Mouse (Mus musculus) CH12.LX (cell line): ENCODE results near the gene Slc6a12. TPM values are rescaled to one million over a fixed set of nuclear protein-coding genes. Genes with fewer than 3 reads are reported as not detected.

Source experiments
- DNase-seq: peaks from one replicate; pipeline ENCODE4 v3.0.0-alpha.2; 2013; ENCODE audit errors: extremely low read depth
- H3K27ac ChIP-seq: 2 replicates; pipeline ENCODE4 v1.5.1; 2012; ENCODE audit warnings: low read depth, mild to moderate bottlenecking, control low read depth, moderate library complexity; ENCODE audit not compliant: insufficient read depth
- H3K27me3 ChIP-seq: replicated peaks from 2 replicates; pipeline ENCODE3; 2012; ENCODE audit warnings: inconsistent platforms
- H3K36me3 ChIP-seq, 2 experiments: replicated peaks in 1 of 2; 2 replicates each; pipeline versions ENCODE3 to v1.6.1; 2012; ENCODE audit warnings: inconsistent platforms in 1 of 2, low read length in 1 of 2, mild to moderate bottlenecking in 1 of 2, mixed read lengths in 1 of 2, moderate library complexity in 1 of 2; ENCODE audit not compliant: control insufficient read depth in 1 of 2, insufficient read depth in 1 of 2
- H3K4me1 ChIP-seq, 2 experiments: 2 replicates each; pipeline ENCODE4 v1.6.1; 2012; ENCODE audit warnings: inconsistent platforms in 1 of 2, moderate library complexity in 1 of 2; ENCODE audit not compliant: insufficient read depth in 2 of 2, control insufficient read depth in 1 of 2
- H3K4me2 ChIP-seq: 2 replicates; pipeline ENCODE4 v1.6.1; 2012; ENCODE audit warnings: low read depth, mild to moderate bottlenecking, control low read depth; ENCODE audit not compliant: poor library complexity, insufficient read depth, severe bottlenecking
- H3K4me3 ChIP-seq, 3 experiments: fragments of 150-350 bp in 1 of 3; sonication (generic) in 1 of 3; replicated peaks in 1 of 3; 2 replicates each; pipeline versions ENCODE3 to v1.5.1; 2011 to 2012; ENCODE audit warnings: low read depth in 2 of 3, low read length in 2 of 3, mild to moderate bottlenecking in 2 of 3, moderate library complexity in 2 of 3, control low read depth in 1 of 3, improper control_type of control experiment in 1 of 3, inconsistent platforms in 1 of 3, mixed read lengths in 1 of 3; ENCODE audit not compliant: poor library complexity in 1 of 3
- H3K79me2 ChIP-seq: replicated peaks from 2 replicates; pipeline ENCODE4 v1.6.1; 2012; ENCODE audit warnings: mild to moderate bottlenecking, moderate library complexity; ENCODE audit not compliant: control insufficient read depth, poor library complexity, insufficient read depth, severe bottlenecking; ENCODE audit errors: extremely low read depth
- H3K9ac ChIP-seq: 2 replicates; pipeline ENCODE4 v1.6.1; 2012; ENCODE audit warnings: low read depth, mild to moderate bottlenecking, control low read depth, moderate library complexity; ENCODE audit not compliant: insufficient read depth
- H3K9me3 ChIP-seq: replicated peaks from 2 replicates; pipeline ENCODE3; 2012; ENCODE audit warnings: low read length, inconsistent platforms, mixed read lengths
- BHLHE40 ChIP-seq: IDR thresholded peaks from 2 replicates; pipeline ENCODE4 v1.6.1; 2011; ENCODE audit warnings: mild to moderate bottlenecking, low read depth, low read length, improper control_type of control experiment
- CTCF ChIP-seq, 2 experiments: IDR thresholded peaks in 1 of 2; conservative IDR thresholded peaks in 1 of 2; 2 replicates each; pipeline ENCODE4 v1.5.1; 2011 to 2012; ENCODE audit warnings: low read depth in 2 of 2, low read length in 2 of 2, improper control_type of control experiment in 1 of 2, inconsistent platforms in 1 of 2, mild to moderate bottlenecking in 1 of 2, moderate library complexity in 1 of 2
- E2F4 ChIP-seq: IDR thresholded peaks from 2 replicates; pipeline ENCODE4 v1.6.1; 2011; ENCODE audit warnings: low read depth, low read length, improper control_type of control experiment; ENCODE audit not compliant: insufficient replicate concordance
- EP300 ChIP-seq: IDR thresholded peaks from 2 replicates; pipeline ENCODE4 v1.6.1; 2011; ENCODE audit warnings: low read length, improper control_type of control experiment
- ETS1 ChIP-seq: conservative IDR thresholded peaks from 2 replicates; pipeline ENCODE4 v1.6.1; 2012; ENCODE audit warnings: low read depth, mild to moderate bottlenecking, inconsistent platforms, low read length, improper control_type of control experiment, moderate library complexity
- HCFC1 ChIP-seq: IDR thresholded peaks from 2 replicates; pipeline ENCODE4 v1.6.1; 2012; ENCODE audit warnings: low read depth, mild to moderate bottlenecking, inconsistent platforms, low read length, improper control_type of control experiment
- IRF4 ChIP-seq: IDR thresholded peaks from 2 replicates; pipeline ENCODE4 v1.6.1; 2014; ENCODE audit warnings: low read depth, mild to moderate bottlenecking, inconsistent platforms, low read length, improper control_type of control experiment
- KAT2A ChIP-seq: IDR thresholded peaks from 2 replicates; pipeline ENCODE4 v1.6.1; 2012; ENCODE audit warnings: low read length, improper control_type of control experiment, inconsistent platforms; ENCODE audit not compliant: insufficient replicate concordance
- MAFK ChIP-seq: IDR thresholded peaks from 2 replicates; pipeline ENCODE4 v1.6.1; 2011; ENCODE audit warnings: low read length, improper control_type of control experiment; ENCODE audit not compliant: insufficient replicate concordance
- MAZ ChIP-seq: IDR thresholded peaks from 2 replicates; pipeline ENCODE4 v1.6.1; 2012; ENCODE audit warnings: low read depth, mild to moderate bottlenecking, inconsistent platforms, low read length, improper control_type of control experiment, moderate library complexity
- MXI1 ChIP-seq: IDR thresholded peaks from 2 replicates; pipeline ENCODE4 v1.6.1; 2011; ENCODE audit warnings: mild to moderate bottlenecking, low read depth, low read length, improper control_type of control experiment
- NELFE ChIP-seq: IDR thresholded peaks from 2 replicates; pipeline ENCODE4 v1.6.1; 2011; ENCODE audit warnings: low read depth, low read length, improper control_type of control experiment
- PAX5 ChIP-seq: IDR thresholded peaks from 2 replicates; pipeline ENCODE4 v1.6.1; 2012; ENCODE audit warnings: low read length, inconsistent platforms, mixed read lengths
- RAD21 ChIP-seq: IDR thresholded peaks from 2 replicates; pipeline ENCODE4 v1.6.1; 2011; ENCODE audit warnings: low read depth, mild to moderate bottlenecking, low read length, improper control_type of control experiment, moderate library complexity
- RCOR1 ChIP-seq: conservative IDR thresholded peaks from 2 replicates; pipeline ENCODE4 v1.6.1; 2012; ENCODE audit warnings: low read depth, mild to moderate bottlenecking, inconsistent platforms, low read length, improper control_type of control experiment
- USF2 ChIP-seq: conservative IDR thresholded peaks from 2 replicates; pipeline ENCODE4 v1.6.1; 2011; ENCODE audit warnings: low read depth, low read length, improper control_type of control experiment
- ZC3H11A ChIP-seq: IDR thresholded peaks from 2 replicates; pipeline ENCODE4 v1.6.1; 2012; ENCODE audit warnings: low read depth, mild to moderate bottlenecking, inconsistent platforms, low read length, improper control_type of control experiment
- ZKSCAN1 ChIP-seq: IDR thresholded peaks from 2 replicates; pipeline ENCODE4 v1.6.1; 2012; ENCODE audit warnings: low read depth, inconsistent platforms, low read length, improper control_type of control experiment, borderline replicate concordance
- ZMIZ1 ChIP-seq: IDR thresholded peaks from 2 replicates; pipeline ENCODE4 v1.6.1; 2012; ENCODE audit warnings: low read depth, mild to moderate bottlenecking, inconsistent platforms, low read length, improper control_type of control experiment
- dilution Hi-C: fragments of 300-500 bp; cut with MboI; formaldehyde crosslinking; loops from 2 replicates; pipeline ENCODE4 v1.14.3; 2020; ENCODE audit warnings: low sequenced_read_pairs; ENCODE audit not compliant: extremely low pct_unique_long_range_greater_than_20kb, extremely low pct_ligation_motif_present
- in situ Hi-C: fragments of 300-500 bp; cut with MboI; formaldehyde crosslinking; loops from 3 replicates; pipeline ENCODE4 v1.14.3; 2019; ENCODE audit warnings: low sequenced_read_pairs, low pct_ligation_motif_present, low pct_unique_long_range_greater_than_20kb, mixed read lengths
- polyA plus RNA-seq: library from polyadenylated mRNA; unstranded; fragments of >175 nt; gene quantifications from 2 replicates; pipeline ENCODE4 v1.2.1, GENCODE M21; 2012; ENCODE audit warnings: low read depth; ENCODE audit not compliant: insufficient read length
- total RNA-seq, 2 experiments: library from RNA; depleted of rRNA; stranded (reverse); fragments of 300-350 nt in 1 of 2; fragments of >200 nt in 1 of 2; gene quantifications; 2 replicates each; pipeline ENCODE4 v1.2.3; 2012 to 2014

The Slc6a12 gene
- total and polyA plus RNA-seq, 3 experiments: 0.55 to 2.5 (median 2.5) TPM

DNA sequence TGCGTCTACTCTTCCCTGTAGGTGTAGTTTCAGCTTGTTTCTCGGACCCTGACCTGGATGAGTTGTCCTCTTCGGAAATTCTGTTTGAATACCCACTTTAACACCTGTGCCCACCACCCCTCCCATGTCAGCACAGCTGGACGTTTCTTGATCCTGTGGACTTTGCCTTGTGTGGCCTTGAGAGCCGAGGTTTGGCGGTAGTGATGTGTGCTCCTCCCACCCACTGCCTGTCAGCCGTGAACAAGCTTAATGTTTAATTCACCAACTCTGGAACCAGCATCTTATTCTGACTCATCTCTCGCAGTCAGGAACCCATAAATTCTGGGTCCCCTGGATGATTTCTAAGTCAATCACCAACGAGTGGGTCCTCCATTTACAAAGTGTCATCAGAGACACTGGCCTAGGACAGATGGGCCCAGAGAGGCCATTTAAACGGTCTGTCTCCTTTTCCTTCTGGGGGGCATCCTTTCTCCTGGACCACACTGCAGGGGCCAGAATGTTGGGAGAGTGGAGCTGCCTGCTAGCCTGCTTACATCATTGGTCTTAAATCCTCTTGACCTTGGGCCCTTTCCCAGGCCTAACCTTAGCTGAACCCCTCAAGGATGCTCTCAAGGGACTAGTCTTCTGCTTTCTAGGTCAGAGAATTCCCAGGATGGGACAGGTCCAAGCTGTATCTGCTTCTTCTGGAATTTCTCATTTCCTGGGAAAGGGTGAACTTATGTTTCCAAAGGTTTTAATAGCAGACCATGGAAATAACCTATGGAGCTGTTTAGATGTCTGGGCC lies 28.5 kb downstream of the Slc6a12 start (continued):
- TF ChIP-seq RCOR1 (no peak), KAT2A (no peak), PAX5 (no peak), BHLHE40 (no peak), ZC3H11A (no peak)

DNA sequence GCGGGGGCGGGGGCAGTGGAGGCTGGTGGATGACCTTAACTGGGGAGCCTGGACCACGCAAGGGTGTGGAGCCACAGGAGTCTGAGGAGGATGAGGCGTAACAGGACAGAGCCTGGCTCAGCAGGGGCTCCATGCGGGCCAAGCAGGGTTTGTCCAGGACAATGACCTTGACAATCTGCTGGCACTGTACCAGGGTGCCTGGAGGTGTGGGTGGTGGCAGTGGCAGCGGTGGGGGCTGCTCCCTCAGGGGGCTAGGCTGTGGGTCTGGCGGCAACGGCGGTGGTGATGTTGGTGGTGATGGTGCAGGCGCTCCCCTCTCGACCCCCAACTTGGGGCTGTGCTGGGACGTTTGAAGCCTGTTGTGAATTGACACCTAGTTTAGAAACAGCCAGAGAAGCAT lies 33.3 kb downstream of the Slc6a12 start:
- H3K4me2 ChIP-seq: no peak overlapping the region
- H3K9me3 ChIP-seq: no peaks in the 10 kb centered on the region
- in situ Hi-C loops (no loop called here), dilution Hi-C loops (no loop called here)
- TF ChIP-seq IRF4: no peak
- no peak for TF ChIP-seq ZKSCAN1
- H3K4me3 ChIP-seq: no peak overlapping the region
- H3K36me3 ChIP-seq: no peaks in the 10 kb centered on the region
- H3K79me2 ChIP-seq: no peaks in the 10 kb centered on the region
- no peak overlapping the region for H3K9ac ChIP-seq
- peaks cover 0 to 7% of the 10 kb centered on the region in 2 experiments; a peak in 2 of 4 replicates for H3K4me1 ChIP-seq
- no peak overlapping the region for H3K27ac ChIP-seq
- no peak for DNase-seq
- H3K27me3 ChIP-seq: peaks cover 55% of the 10 kb centered on the region

DNA sequence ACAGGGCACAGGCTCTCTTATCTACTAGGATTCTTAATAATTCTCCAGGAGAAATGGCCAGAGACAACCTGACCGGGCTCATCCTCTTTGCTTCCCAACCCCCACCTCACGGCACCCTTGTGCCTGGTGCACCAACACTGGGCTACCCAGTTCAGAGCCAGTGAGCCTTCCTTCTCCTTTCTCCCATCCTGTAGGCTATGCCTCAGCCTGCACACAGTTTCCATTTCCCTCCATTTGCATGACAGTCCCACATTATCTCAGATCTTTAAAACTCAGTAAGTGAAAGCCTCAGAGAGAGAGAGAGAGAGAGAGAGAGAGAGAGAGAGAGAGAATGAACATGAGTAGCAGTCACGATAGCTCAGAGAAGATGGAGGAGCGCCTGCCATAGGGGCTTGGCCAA lies 35.4 kb downstream of the Slc6a12 start:
- dilution Hi-C loops (no loop called here), in situ Hi-C loops (no loop called here)
- Histone ChIP-seq H3K9ac (no peak overlapping the region), H3K27ac (no peak overlapping the region), H3K4me1 (peaks cover 0 to 7% of the 10 kb centered on the region in 2 experiments; a peak in 2 of 4 replicates), H3K36me3 (no peaks in the 10 kb centered on the region), H3K27me3 (peaks cover 76% of the 10 kb centered on the region), H3K9me3 (no peaks in the 10 kb centered on the region), H3K79me2 (no peaks in the 10 kb centered on the region), H3K4me3 (no peak overlapping the region), H3K4me2 (no peak overlapping the region; the same call in 1 of the 2 replicates)
- no peak for DNase-seq
- TF ChIP-seq RCOR1 (no peak), ZC3H11A (no peak), E2F4 (no peak), HCFC1 (no peak), MAFK (no peak), PAX5 (no peak), EP300 (no peak), USF2 (no peak), MAZ (no peak), RAD21 (no peak), MXI1 (no peak), ZKSCAN1 (no peak), ZMIZ1 (no peak), NELFE (no peak), CTCF (conservative IDR thresholded peaks at IDR 0.05 in 1 of 2, IDR thresholded peaks at IDR 0.05 in 1 of 2; ENCODE audit: low read depth in 2 of 2, low read length in 2 of 2) (no peak), BHLHE40 (no peak), ETS1 (no peak)
